Mouse (Mus musculus): ENCODE data around the gene Suco.

Suco gene

DNA sequence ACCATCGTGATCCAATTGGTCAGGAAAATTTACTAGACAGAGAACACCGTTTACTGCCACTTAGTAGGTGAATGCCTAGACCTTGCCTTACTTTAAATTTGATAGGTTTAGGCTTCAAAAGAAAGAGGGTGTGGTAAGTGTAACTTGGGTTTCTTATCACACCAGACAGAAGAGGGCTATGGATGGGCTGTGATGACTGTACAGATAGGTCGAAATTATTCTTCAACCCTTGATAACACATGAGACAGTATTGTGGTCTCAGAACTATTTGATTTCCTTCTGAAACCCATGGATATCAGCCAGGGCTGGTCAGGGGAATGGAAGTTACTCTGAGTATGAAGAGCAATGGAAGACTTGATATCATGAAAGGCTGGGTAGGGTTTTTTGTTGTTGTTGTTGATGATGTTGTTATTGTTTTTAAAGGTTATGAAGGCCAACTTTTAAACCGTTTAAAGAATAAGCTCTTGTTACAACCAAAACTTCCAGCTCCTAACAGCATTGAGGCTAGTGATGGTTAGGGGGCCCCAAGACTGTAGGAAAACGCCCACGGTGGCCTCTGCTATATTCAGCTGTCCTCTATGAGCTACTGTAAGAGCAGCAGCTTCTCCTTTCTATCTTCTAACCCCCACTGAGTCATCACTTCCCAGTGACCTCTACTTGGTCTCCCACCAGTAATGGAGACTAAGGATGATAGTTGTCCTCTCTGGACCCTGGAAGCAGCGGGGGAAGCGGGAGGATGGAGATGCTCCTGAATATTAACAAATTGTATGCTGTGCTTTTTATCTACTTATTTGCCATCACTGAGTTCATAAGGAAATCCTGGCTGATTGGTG, 84.4 kb downstream of the Suco start:
- no peak for DNase-seq (ENCODE audit: low spot score in 2 of 2)

DNA sequence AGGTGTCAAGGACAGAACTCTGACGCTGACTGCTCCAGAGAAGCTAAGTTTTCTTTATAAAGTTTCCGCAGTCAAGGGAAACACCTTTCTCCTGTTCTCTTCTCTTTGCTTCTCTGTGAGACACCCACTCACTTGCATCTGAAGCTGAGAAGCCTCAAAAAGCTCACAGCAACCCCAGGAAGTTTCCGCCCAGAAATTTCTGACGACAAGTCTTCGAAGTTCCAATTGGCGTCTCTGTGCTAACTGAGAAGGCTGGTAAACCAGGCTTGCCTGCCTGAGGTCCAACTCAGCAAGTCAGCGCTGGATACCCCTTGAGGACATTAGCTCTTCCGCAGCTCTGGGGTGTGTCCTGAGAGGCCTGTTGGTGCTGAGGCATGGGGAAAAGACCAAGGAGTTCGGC, 88.1 kb downstream of the Suco start, which contains the start of gene Fasl:
Gene Fasl, minus strand, starts transcription at position 157 of the 400 bp plus-strand sequence.
- no peak for DNase-seq (ENCODE audit: low spot score in 2 of 2)

DNA sequence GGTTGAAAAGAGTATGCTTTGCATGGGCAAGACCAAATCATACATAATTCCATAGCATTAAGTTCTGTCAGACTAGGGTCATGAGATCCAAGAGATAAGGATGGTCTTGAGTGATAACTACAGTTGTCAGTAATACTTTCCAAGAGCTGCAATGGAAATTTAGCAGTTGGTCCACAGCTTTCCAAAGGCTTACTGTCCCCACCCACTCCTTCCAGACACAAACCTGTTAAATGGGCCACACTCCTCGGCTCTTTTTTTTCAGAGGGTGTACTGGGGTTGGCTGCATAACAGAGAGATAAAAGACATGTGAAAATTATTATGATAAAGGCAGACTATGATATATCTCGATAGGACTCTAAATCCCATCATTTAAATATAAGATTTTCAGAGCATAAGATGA, 93.8 kb downstream of the Suco start:
- peak in 1 of 2 experiments; percentile 6 for DNase-seq (ENCODE audit: low spot score in 2 of 2)

DNA sequence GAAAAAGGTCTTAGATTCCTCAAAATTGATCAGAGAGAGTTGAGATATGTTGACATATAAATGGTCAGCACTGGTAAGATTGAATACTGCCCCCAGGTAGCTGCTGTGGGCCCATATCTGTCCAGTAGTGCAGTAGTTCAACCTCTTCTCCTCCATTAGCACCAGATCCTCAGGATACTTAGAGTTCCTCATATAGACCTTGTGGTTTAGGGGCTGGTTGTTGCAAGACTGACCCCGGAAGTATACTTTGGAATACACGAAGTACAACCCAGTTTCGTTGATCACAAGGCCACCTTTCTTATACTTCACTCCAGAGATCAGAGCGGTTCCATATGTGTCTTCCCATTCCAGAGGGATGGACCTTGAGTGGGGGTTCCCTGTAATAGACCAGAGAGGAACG, 94.9 kb downstream of the Suco start:
- DNase-seq (ENCODE audit: low spot score in 2 of 2) = no peak

DNA sequence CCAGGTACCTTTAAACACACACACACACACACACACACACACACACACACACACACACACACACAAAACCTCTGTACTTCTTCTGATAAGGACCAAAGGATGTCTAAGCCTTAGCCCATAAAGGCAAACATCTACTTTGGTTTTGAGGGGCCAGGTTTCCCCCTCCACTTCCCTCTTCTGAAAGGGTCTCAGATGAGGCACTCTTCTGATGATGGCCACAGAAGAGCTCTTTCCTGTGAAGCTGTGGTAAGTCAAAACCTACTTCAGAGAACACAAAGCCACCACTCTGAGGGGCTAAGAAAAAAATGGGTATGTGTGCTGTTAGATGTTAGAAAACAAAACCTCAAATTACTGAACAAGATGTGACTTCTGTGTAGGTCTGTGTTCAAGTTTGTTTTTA, 97.4 kb downstream of the Suco start:
- DNase-seq (ENCODE audit: low spot score in 2 of 2) = no peak

DNA sequence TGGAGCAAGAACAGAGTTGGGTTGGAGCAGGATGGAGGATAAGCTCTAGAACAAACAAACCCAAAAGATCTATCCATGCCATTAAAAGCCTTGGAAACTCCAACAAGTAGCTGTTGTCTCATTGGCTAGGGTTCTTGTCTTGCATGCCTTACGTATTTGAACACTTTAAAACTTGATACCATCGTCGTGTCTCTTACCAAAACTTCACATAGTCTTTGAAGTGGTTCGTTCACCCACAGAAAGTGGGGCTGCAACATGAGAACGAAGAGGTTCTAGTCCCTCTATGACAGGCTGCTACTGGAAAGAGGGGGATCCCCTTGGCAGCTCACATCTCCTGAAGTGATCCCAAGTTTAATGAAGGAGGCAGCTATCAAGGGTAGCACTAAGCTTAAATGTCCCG, 101.3 kb downstream of the Suco start:
- no peak for DNase-seq (ENCODE audit: low spot score in 2 of 2)

DNA sequence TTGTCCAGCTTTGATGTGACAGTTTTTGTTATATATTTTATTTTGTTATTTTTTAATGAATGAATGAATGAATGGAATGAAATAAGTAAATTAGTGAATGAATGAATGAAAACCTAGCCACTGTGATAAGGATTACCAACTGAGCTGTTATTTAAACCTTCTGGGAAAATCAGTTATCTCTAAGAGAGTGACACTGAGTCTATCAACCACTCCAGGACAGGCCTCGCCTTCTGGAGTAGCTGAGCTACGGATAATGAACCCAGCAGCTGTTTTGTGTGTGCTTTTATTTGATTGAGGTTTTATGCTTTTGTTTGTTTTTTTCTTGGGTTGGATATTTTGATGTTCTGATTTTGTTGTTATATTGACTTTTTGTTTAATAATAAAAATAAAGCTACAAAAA, 105.2 kb downstream of the Suco start:
- DNase-seq (ENCODE audit: low spot score in 2 of 2) = no peak

DNA sequence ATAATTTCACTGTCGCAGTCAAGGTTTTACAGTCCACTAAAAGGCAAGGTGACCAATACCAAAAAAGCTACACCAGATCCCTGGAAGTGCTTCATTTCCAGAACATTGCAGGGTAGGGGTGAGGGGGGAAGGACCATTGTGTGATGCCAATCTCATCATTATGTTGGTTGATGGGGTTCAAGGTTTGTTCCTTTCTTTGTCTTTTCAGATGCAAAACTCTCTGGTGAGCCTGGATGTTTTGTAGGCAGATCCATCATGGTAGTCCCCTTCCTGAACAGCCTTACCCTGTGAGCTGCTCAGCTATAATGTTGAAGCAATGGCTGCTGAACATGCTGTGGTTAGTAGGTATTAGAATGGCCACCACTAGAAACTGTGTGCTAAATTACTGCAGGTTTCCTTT, 107.2 kb downstream of the Suco start:
- no peak for DNase-seq (ENCODE audit: low spot score in 2 of 2)

DNA sequence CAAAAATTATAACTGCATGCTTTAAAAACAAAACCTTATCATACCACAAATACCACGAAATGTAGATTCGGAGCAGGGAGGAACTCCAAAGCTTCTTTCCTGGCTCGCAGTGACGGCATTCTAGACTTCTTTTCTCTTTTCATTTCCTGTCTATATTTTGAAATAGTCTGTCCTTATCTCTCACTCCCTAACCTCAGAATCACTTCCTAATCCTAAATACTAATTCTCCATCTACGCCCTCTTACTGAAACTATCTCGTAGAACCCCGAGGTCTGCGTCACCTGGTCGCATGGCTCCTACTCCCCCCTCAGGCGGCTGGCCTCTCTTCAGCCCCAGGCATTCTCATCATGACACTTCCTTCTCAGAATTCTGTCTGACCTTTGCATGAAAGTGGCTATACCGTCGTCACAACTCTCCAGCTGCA, 109.4 kb downstream of the Suco start:
- DNase-seq (ENCODE audit: low spot score in 2 of 2) = no peak

DNA sequence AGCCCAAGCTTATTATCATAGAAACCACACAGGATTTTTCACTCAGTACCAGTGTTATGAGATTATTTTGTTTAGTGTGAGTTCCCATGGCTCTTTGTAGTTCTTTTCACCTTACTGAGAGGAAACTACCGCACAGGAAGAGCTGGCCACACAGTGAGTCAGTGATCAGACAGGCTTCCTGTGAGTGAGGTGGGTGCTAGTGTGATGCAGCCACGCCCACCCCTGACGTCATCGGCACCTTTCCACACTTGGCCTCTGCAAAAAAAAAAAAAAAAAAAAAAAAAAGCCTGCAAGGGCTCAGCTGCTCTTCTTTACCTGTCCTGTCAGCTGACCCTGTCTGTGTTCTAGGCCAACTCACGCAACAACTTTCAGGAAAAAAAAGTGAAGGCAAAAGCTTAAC, 109.8 kb downstream of the Suco start:
- no peak for DNase-seq (ENCODE audit: low spot score in 2 of 2)
